Mouse (Mus musculus) heart, adult 2 months (tissue): Measurements from ENCODE around the gene Bfsp2.

ENCODE experiments used
- CTCF ChIP-seq: fragments of 200-600 bp; IDR thresholded peaks from 2 replicates; pipeline ENCODE4 v1.8.1; 2022; ENCODE audit warnings: antibody characterized with exemption, mild to moderate bottlenecking, moderate library complexity
- EP300 ChIP-seq: fragments of 200-500 bp; IDR thresholded peaks from 2 replicates; pipeline ENCODE4 v1.6.1; 2011; ENCODE audit warnings: low read depth, low read length, control low read depth; ENCODE audit not compliant: insufficient read depth
- POLR2A ChIP-seq: fragments of 200-500 bp; IDR thresholded peaks from 2 replicates; pipeline ENCODE4 v1.6.1; 2011; ENCODE audit warnings: mild to moderate bottlenecking, low read depth, low read length, control low read depth; ENCODE audit not compliant: insufficient read depth

DNA sequence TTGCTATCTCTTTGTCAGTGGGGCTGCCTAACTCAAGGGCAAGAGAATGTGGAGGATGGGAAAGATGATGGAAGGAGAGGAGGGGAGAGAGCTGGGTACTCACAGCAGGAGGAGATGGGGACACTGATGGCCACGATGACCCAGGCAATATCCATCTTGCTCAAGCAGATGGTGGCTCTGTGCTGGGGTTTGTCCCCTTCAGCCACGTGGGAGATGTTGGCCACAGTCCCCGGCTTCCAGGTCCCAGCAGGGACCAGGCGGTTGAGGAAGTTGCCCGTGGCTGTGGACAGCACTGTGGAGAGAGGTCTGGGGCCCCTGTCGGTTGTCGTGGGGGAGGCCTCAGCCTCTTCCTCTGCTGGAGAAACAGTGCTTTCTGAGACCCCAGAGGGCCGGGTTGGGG, 18.5 kb upstream of the Bfsp2 start:
- no peak for TF ChIP-seq CTCF
- no peak for TF ChIP-seq EP300
- no peak for TF ChIP-seq POLR2A
